Mouse (Mus musculus): ENCODE data around the gene Gm9944.

DNA sequence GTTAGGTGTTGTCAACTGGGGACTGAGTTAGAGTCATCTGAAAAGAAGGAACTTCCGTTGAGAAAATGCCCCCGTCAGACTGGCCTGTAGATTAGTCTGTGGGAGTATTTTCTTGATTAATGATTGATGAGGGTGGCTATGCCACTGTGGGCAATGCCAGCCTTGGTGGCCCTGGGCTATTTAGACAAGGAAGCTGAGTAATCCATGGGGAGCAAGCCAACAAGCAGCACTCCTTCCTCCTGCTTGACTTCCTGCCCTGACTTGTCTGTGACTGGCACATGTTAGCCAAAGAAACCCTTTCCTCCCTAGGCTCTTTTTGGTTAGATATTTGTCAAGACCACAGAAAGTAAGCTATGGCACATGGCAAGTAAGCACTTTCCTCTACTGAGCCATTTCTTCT is 22.4 kb downstream of the Gm9944 start:
- TF ChIP-seq CTCF (IDR thresholded peaks at IDR 0.05; ENCODE audit: extremely low read depth, insufficient read length, insufficient replicate concordance, low read depth, low read length) (no peak), POLR2A (IDR thresholded peaks at IDR 0.05; ENCODE audit: low read depth, low read length) (no peak)
